Mouse (Mus musculus) MEL (cell line): ENCODE measurements at regions not wholly inside any gene's neighbourhood (a gene's known extent, or its start where the extent isn't known, plus 50 kb on each side); places are given as distances from the start of the nearest gene placed in this dataset.

ENCODE experiments used
- DNase-seq: peaks from one replicate; pipeline ENCODE4 v3.0.0; 2011; ENCODE audit warnings: low read depth, low spot score
- H3K27ac ChIP-seq: 2 replicates; pipeline ENCODE4 v1.5.1; 2012; ENCODE audit warnings: low read depth, mild to moderate bottlenecking, control low read depth, low read length, moderate library complexity; ENCODE audit not compliant: control insufficient read depth
- H3K27me3 ChIP-seq, 2 experiments: fragments of 150-350 bp in 1 of 2; sonication (generic) in 1 of 2; 2 replicates each; pipeline ENCODE4 v1.6.1; 2012; ENCODE audit warnings: low read length in 2 of 2, mild to moderate bottlenecking in 2 of 2, improper control_type of control experiment in 1 of 2, moderate library complexity in 1 of 2; ENCODE audit not compliant: insufficient read depth in 2 of 2, control insufficient read depth in 1 of 2
- H3K36me3 ChIP-seq, 2 experiments: 2 replicates each; pipeline ENCODE4 v1.6.1; 2012 to 2014; ENCODE audit warnings: low read length in 2 of 2, improper control_type of control experiment in 1 of 2, inconsistent platforms in 1 of 2, mild to moderate bottlenecking in 1 of 2; ENCODE audit not compliant: insufficient read depth in 2 of 2, control insufficient read depth in 1 of 2
- H3K4me1 ChIP-seq, 2 experiments: fragments of 150-350 bp in 1 of 2; sonication (generic) in 1 of 2; 2 replicates each; pipeline ENCODE4 v1.6.1; 2012; ENCODE audit warnings: low read length in 2 of 2, improper control_type of control experiment in 1 of 2, mild to moderate bottlenecking in 1 of 2; ENCODE audit not compliant: insufficient read depth in 2 of 2, control insufficient read depth in 1 of 2
- H3K4me3 ChIP-seq, 2 experiments: fragments of 150-350 bp in 1 of 2; sonication (generic) in 1 of 2; 2 replicates each; pipeline ENCODE4 v1.5.1; 2012; ENCODE audit warnings: low read depth in 2 of 2, low read length in 2 of 2, mild to moderate bottlenecking in 2 of 2, moderate library complexity in 2 of 2, control low read depth in 1 of 2, improper control_type of control experiment in 1 of 2; ENCODE audit not compliant: control insufficient read depth in 1 of 2, insufficient read depth in 1 of 2
- H3K79me2 ChIP-seq: 2 replicates; pipeline ENCODE4 v1.6.1; 2012; ENCODE audit warnings: mild to moderate bottlenecking, low read length, moderate library complexity; ENCODE audit not compliant: control insufficient read depth, poor library complexity, insufficient read depth
- H3K9ac ChIP-seq: 2 replicates; pipeline ENCODE4 v1.6.1; 2012; ENCODE audit warnings: low read depth, mild to moderate bottlenecking, control low read depth, low read length, moderate library complexity; ENCODE audit not compliant: control insufficient read depth, poor library complexity, severe bottlenecking
- H3K9me3 ChIP-seq: fragments of 150-350 bp; sonication (generic); replicated peaks from 2 replicates; pipeline ENCODE4 v1.6.1; 2012; ENCODE audit warnings: mild to moderate bottlenecking, low read length, improper control_type of control experiment, moderate library complexity; ENCODE audit not compliant: insufficient read depth
- CHD2 ChIP-seq: IDR thresholded peaks from 2 replicates; pipeline ENCODE4 v1.6.1; 2011; ENCODE audit warnings: low read length, improper control_type of control experiment
- ELF1 ChIP-seq: IDR thresholded peaks from 2 replicates; pipeline ENCODE4 v1.6.1; 2014; ENCODE audit warnings: low read depth, mild to moderate bottlenecking, inconsistent platforms, low read length, improper control_type of control experiment, moderate library complexity
- EP300 ChIP-seq, 2 experiments: IDR thresholded peaks; 2 replicates each; pipeline ENCODE4 v1.6.1; 2011; ENCODE audit warnings: improper control_type of control experiment in 2 of 2, low read length in 2 of 2, low read depth in 1 of 2, mild to moderate bottlenecking in 1 of 2
- ETS1 ChIP-seq: IDR thresholded peaks from 2 replicates; pipeline ENCODE4 v1.6.1; 2012; ENCODE audit warnings: low read depth, mild to moderate bottlenecking, inconsistent platforms, low read length, improper control_type of control experiment, moderate library complexity
- GATA1 ChIP-seq: IDR thresholded peaks from 2 replicates; pipeline ENCODE4 v1.6.1; 2011; ENCODE audit warnings: low read depth, low read length, improper control_type of control experiment
- JUND ChIP-seq: IDR thresholded peaks from 2 replicates; pipeline ENCODE4 v1.6.1; 2011; ENCODE audit warnings: low read depth, mild to moderate bottlenecking, improper control_type of control experiment, low read length
- KAT2A ChIP-seq: conservative IDR thresholded peaks from 2 replicates; pipeline ENCODE4 v1.6.1; 2012; ENCODE audit warnings: low read depth, low read length, improper control_type of control experiment, inconsistent platforms
- MAFK ChIP-seq: IDR thresholded peaks from 2 replicates; pipeline ENCODE4 v1.6.1; 2011; ENCODE audit warnings: low read depth, mild to moderate bottlenecking, low read length, improper control_type of control experiment, borderline replicate concordance
- MEF2A ChIP-seq: IDR thresholded peaks from 2 replicates; pipeline ENCODE4 v1.6.1; 2014; ENCODE audit warnings: low read depth, mild to moderate bottlenecking, inconsistent platforms, low read length, improper control_type of control experiment; ENCODE audit not compliant: poor library complexity, insufficient replicate concordance, severe bottlenecking; ENCODE audit errors: extremely low read depth
- MYC ChIP-seq: IDR thresholded peaks from 2 replicates; pipeline ENCODE4 v1.6.1; 2011; ENCODE audit warnings: low read depth, mild to moderate bottlenecking, low read length, improper control_type of control experiment, moderate library complexity
- NELFE ChIP-seq: IDR thresholded peaks from 2 replicates; pipeline ENCODE4 v1.6.1; 2011; ENCODE audit warnings: low read depth, low read length, improper control_type of control experiment
- NRF1 ChIP-seq: IDR thresholded peaks from 2 replicates; pipeline ENCODE4 v1.6.1; 2014; ENCODE audit warnings: low read depth, mild to moderate bottlenecking, inconsistent platforms, low read length, improper control_type of control experiment, moderate library complexity; ENCODE audit not compliant: poor library complexity, insufficient read depth, severe bottlenecking
- POLR2A ChIP-seq, 2 experiments: IDR thresholded peaks; 2 replicates each; pipeline ENCODE4 v1.6.1; 2011 to 2012; ENCODE audit warnings: low read length in 2 of 2, mild to moderate bottlenecking in 2 of 2, control low read depth in 1 of 2, improper control_type of control experiment in 1 of 2, low read depth in 1 of 2, moderate library complexity in 1 of 2; ENCODE audit not compliant: control insufficient read depth in 1 of 2, insufficient read depth in 1 of 2, poor library complexity in 1 of 2
- POLR2AphosphoS5 ChIP-seq: IDR thresholded peaks from 2 replicates; pipeline ENCODE4 v1.6.1; 2012; ENCODE audit warnings: low read depth, borderline replicate concordance, mild to moderate bottlenecking, inconsistent platforms, low read length, moderate library complexity, mixed read lengths
- RAD21 ChIP-seq: IDR thresholded peaks from 2 replicates; pipeline ENCODE4 v1.6.1; 2011; ENCODE audit warnings: mild to moderate bottlenecking, low read depth, low read length, improper control_type of control experiment
- SIN3A ChIP-seq: IDR thresholded peaks from 2 replicates; pipeline ENCODE4 v1.6.1; 2012; ENCODE audit warnings: low read length, improper control_type of control experiment, inconsistent platforms
- USF1 ChIP-seq: IDR thresholded peaks from 2 replicates; pipeline ENCODE4 v1.6.1; 2014; ENCODE audit warnings: low read depth, mild to moderate bottlenecking, inconsistent platforms, low read length, improper control_type of control experiment, moderate library complexity
- USF2 ChIP-seq, 2 experiments: IDR thresholded peaks; 2 replicates each; pipeline ENCODE4 v1.6.1; 2011 to 2012; ENCODE audit warnings: improper control_type of control experiment in 2 of 2, low read length in 2 of 2, borderline replicate concordance in 1 of 2, inconsistent platforms in 1 of 2, low read depth in 1 of 2, mild to moderate bottlenecking in 1 of 2; ENCODE audit not compliant: insufficient read depth in 1 of 2
- ZC3H11A ChIP-seq: IDR thresholded peaks from 2 replicates; pipeline ENCODE4 v1.6.1; 2012; ENCODE audit warnings: low read depth, mild to moderate bottlenecking, inconsistent platforms, low read length, improper control_type of control experiment
- ZKSCAN1 ChIP-seq: IDR thresholded peaks from 2 replicates; pipeline ENCODE4 v1.6.1; 2012; ENCODE audit warnings: low read depth, mild to moderate bottlenecking, inconsistent platforms, low read length, improper control_type of control experiment, moderate library complexity
- ZMIZ1 ChIP-seq: IDR thresholded peaks from 2 replicates; pipeline ENCODE4 v1.6.1; 2012; ENCODE audit warnings: low read depth, mild to moderate bottlenecking, inconsistent platforms, low read length, improper control_type of control experiment, moderate library complexity

GRCm38 (mm10) chr17:47115141-47115540 is 104.8 kb upstream of the Ubr2 start:
- TF ChIP-seq POLR2A (IDR thresholded peaks at IDR 0.05; ENCODE audit: control insufficient read depth in 1 of 2, insufficient read depth in 1 of 2, low read depth in 1 of 2, low read length in 2 of 2, poor library complexity in 1 of 2) = no peak
- no peak for TF ChIP-seq MEF2A
- TF ChIP-seq MAFK = no peak
- TF ChIP-seq NRF1 = no peak
- Histone ChIP-seq H3K9me3 (no peaks in the 10 kb centered on the region), H3K27me3 (no peaks in the 10 kb centered on the region), H3K27ac (no peak overlapping the region), H3K36me3 (no peaks in the 10 kb centered on the region; a peak in 1 of 4 replicates), H3K9ac (no peak overlapping the region), H3K79me2 (no peaks in the 10 kb centered on the region), H3K4me1 (no peaks in the 10 kb centered on the region; a peak in 1 of 4 replicates), H3K4me3 (no peak overlapping the region)
- DNase-seq = no peak

DNA sequence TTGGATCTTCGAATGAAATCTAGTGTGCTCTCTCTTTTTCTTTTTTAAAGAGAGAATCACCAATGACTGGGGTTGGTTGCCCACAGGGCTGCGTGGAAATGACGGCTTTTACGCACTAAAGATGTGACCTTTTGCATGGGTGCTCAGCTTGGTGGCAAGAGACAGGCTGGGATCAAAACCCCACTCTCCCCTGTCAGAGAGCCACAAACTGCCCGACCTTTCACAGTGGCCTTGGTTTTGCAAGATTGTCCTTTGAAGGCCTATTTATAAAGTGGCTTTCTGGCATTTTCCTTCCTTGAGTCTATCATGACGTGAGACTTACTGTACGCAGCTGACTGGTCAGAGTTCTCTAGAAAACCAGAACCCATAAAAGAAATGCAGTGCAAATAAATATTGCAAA is 104.4 kb upstream of the Ubr2 start:
- DNase-seq = no peak
- Histone ChIP-seq H3K4me3 (no peak overlapping the region), H3K36me3 (no peaks in the 10 kb centered on the region; a peak in 1 of 4 replicates), H3K9me3 (no peaks in the 10 kb centered on the region), H3K27me3 (no peaks in the 10 kb centered on the region), H3K4me1 (no peaks in the 10 kb centered on the region; a peak in 1 of 4 replicates), H3K79me2 (no peaks in the 10 kb centered on the region), H3K9ac (no peak overlapping the region), H3K27ac (no peak overlapping the region)
- no peak for TF ChIP-seq POLR2AphosphoS5
- no peak for TF ChIP-seq ZC3H11A
- TF ChIP-seq ELF1 = no peak
- TF ChIP-seq MAFK = no peak
- TF ChIP-seq MYC = no peak
- no peak for TF ChIP-seq POLR2A (IDR thresholded peaks at IDR 0.05; ENCODE audit: control insufficient read depth in 1 of 2, insufficient read depth in 1 of 2, low read depth in 1 of 2, low read length in 2 of 2, poor library complexity in 1 of 2)
- TF ChIP-seq SIN3A = no peak
- TF ChIP-seq ETS1 = no peak
- TF ChIP-seq EP300 (IDR thresholded peaks at IDR 0.05; ENCODE audit: low read depth in 1 of 2, low read length in 2 of 2) = no peak
- no peak for TF ChIP-seq RAD21
- no peak for TF ChIP-seq KAT2A
- no peak for TF ChIP-seq ZKSCAN1
- no peak for TF ChIP-seq NELFE
- TF ChIP-seq JUND = no peak
- no peak for TF ChIP-seq USF2 (IDR thresholded peaks at IDR 0.05; ENCODE audit: borderline replicate concordance in 1 of 2, insufficient read depth in 1 of 2, low read depth in 1 of 2, low read length in 2 of 2)
- no peak for TF ChIP-seq GATA1
- no peak for TF ChIP-seq USF1
- TF ChIP-seq ZMIZ1 = no peak
- TF ChIP-seq CHD2 = no peak
